Mouse (Mus musculus) heart, embryonic 16.5 days (tissue): ENCODE data around the gene Rps2. TPM values are rescaled to one million over a fixed set of nuclear protein-coding genes. Genes with fewer than 3 reads are reported as not detected.
A peak's percentile ranks its signal among the peaks of the same experiment; 100 is the strongest.

ENCODE experiments used
- ATAC-seq: fragments of 200-750 bp; cut with Nextera tagmentation; replicated peaks from 2 replicates; pipeline ENCODE4 v1.8.0; 2017; ENCODE audit warnings: moderate number of reproducible peaks; ENCODE audit not compliant: insufficient read depth, low FRiP score; ENCODE audit errors: extremely low read depth
- H3K27ac ChIP-seq: fragments of 300-500 bp; sonication (generic); 2 replicates; pipeline ENCODE4 v1.5.1; 2014; ENCODE audit warnings: mild to moderate bottlenecking, low read length, control low read depth, moderate library complexity
- H3K27me3 ChIP-seq: fragments of 300-500 bp; sonication (generic); 2 replicates; pipeline ENCODE4 v1.6.1; 2014; ENCODE audit warnings: low read length, mixed read lengths; ENCODE audit not compliant: control insufficient read depth, insufficient read depth
- H3K36me3 ChIP-seq: fragments of 300-500 bp; sonication (generic); 2 replicates; pipeline ENCODE4 v1.6.1; 2014; ENCODE audit not compliant: control insufficient read depth, insufficient read depth
- H3K4me1 ChIP-seq: fragments of 300-500 bp; sonication (generic); 2 replicates; pipeline ENCODE4 v1.6.1; 2014; ENCODE audit warnings: low read length, mixed read lengths; ENCODE audit not compliant: control insufficient read depth, insufficient read depth
- H3K4me2 ChIP-seq: fragments of 300-500 bp; sonication (generic); 2 replicates; pipeline ENCODE4 v1.6.1; 2014; ENCODE audit warnings: low read depth, mild to moderate bottlenecking, control low read depth, low read length
- H3K4me3 ChIP-seq: fragments of 300-500 bp; sonication (generic); 2 replicates; pipeline ENCODE4 v1.5.1; 2014; ENCODE audit warnings: mild to moderate bottlenecking, control low read depth, low read length
- H3K9ac ChIP-seq: fragments of 300-500 bp; sonication (generic); 2 replicates; pipeline ENCODE4 v1.6.1; 2014; ENCODE audit warnings: low read length, control low read depth
- H3K9me3 ChIP-seq: fragments of 300-500 bp; sonication (generic); replicated peaks from 2 replicates; pipeline ENCODE4 v1.6.1; 2016; ENCODE audit warnings: low read length; ENCODE audit not compliant: control insufficient read depth
- WGBS: fragments of 180-500 bp; shearing (Covaris S2); extraction: QIAGEN DNeasy Blood & Tissue Kit; methylation state at CpG from one replicate; pipeline ENCODE4 v1.1.7; 2014; 5-methylcytosine and 5-hydroxymethylcytosine counted together
- polyA plus RNA-seq: library from polyadenylated mRNA; unstranded; fragments of >200 nt; fragmentation: Nextera tagmentation; extraction: Ambion mirVana; gene quantifications from 2 replicates; pipeline ENCODE4 v1.2.1, GENCODE M21; 2015

Gene Rps2
- polyA plus RNA-seq, 1 experiment from 2014 or later: 843 TPM

GRCm38 (mm10) chr17:24735446-24735845, 17.5 kb downstream of the Rps2 start:
- Histone ChIP-seq H3K27me3 (no peaks in the 10 kb centered on the region), H3K4me1 (peaks cover 19% of the 10 kb centered on the region), H3K27ac (peak overlapping the region; percentile 74), H3K9ac (no peak overlapping the region), H3K4me3 (no peak overlapping the region), H3K4me2 (no peak overlapping the region), H3K9me3 (no peaks in the 10 kb centered on the region), H3K36me3 (peaks cover 7% of the 10 kb centered on the region; the same call in 1 of the 2 replicates)
- no peak for ATAC-seq
- 84% methylated on average over 7 of the region's 7 CpGs for WGBS

GRCm38 (mm10) chr17:24736330-24737051, 18.6 kb downstream of the Rps2 start, which contains the start of gene Msrb1:
Gene Msrb1 (plus strand): TSS chr17:24736642.
- ATAC-seq: peak; percentile 95
- Histone ChIP-seq H3K4me3 (peak within 1 kb of the TSS; percentile 84), H3K36me3 (peaks cover 9% of the 10 kb centered on the region; the same call in 1 of the 2 replicates), H3K27ac (peak within 1 kb of the TSS; percentile 80), H3K4me2 (peak within 1 kb of the TSS; percentile 98), H3K27me3 (no peaks in the 10 kb centered on the region), H3K9ac (peak within 1 kb of the TSS; percentile 82), H3K4me1 (peaks cover 19% of the 10 kb centered on the region), H3K9me3 (no peaks in the 10 kb centered on the region)
- WGBS: 2% methylated on average over 28 of the region's 29 CpGs

DNA sequence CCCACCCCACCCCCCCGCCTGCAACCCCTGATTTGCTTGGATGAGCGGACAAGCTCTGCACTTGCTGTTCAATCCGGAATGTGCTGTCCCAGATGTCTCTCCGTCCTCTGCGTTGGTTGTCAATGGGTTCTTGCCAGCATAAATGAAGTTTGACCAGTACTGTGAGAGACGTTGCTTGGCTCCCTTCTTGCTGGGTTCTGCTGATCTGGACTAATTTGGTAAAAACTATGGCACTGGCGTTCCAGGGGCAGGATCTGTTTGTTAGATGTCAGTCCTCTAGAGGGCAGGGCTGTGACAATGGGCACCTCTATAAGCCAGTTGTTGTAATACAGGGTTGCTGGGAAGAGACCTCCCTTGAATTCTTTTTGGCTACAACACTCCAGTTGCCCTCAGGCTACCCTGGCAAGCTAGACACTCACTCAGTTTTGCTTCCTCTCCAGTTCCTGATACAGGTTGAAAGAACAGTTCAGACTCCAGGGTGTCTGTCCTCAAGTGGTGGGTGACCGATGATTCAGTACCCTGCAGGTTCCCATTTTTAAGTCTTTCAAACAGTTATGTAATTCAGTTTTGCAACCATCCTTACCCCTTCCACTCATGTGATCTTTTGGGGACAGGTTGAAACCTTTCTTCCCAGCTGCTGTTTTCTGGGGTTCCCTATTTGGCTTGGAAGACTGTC, 19.4 kb downstream of the Rps2 start:
- WGBS: 20% methylated on average over 8 of the region's 8 CpGs
- H3K4me2 ChIP-seq: peak overlapping the region; percentile 98
- no peaks in the 10 kb centered on the region for H3K27me3 ChIP-seq
- H3K4me3 ChIP-seq: peak overlapping the region; percentile 84
- H3K9me3 ChIP-seq: no peaks in the 10 kb centered on the region
- H3K9ac ChIP-seq: peak overlapping the region; percentile 82
- no peak for ATAC-seq
- peaks cover 13% of the 10 kb centered on the region for H3K4me1 ChIP-seq
- peaks cover 9% of the 10 kb centered on the region; the same call in 1 of the 2 replicates for H3K36me3 ChIP-seq
- H3K27ac ChIP-seq: no peak overlapping the region

DNA sequence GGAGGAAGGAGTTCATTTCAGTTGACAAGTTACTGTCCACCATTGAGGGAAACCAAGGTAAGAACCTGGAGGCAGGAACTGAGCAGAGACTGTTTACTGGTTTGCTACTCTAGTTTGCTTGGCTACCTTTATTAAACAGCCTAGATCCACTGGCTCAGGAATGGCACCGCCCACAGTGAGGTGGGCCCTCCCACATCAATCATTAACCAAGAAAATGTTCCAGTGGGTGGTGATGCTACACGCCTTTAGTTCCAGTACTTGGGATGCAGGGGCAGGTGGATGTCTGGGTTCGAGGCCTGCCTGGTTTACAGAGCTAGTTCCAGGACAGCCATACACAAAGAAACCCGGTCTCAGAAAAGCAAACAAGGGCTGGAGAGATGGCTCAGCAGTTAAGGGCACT, 20.3 kb downstream of the Rps2 start:
- Histone ChIP-seq H3K4me2 (no peak overlapping the region), H3K9ac (no peak overlapping the region), H3K36me3 (peaks cover 9% of the 10 kb centered on the region; the same call in 1 of the 2 replicates), H3K27ac (no peak overlapping the region), H3K4me1 (peaks cover 11% of the 10 kb centered on the region), H3K27me3 (no peaks in the 10 kb centered on the region), H3K9me3 (no peaks in the 10 kb centered on the region), H3K4me3 (no peak overlapping the region)
- no peak for ATAC-seq
- WGBS: 83% methylated on average over 4 of the region's 4 CpGs

GRCm38 (mm10) chr17:24739926-24740325, 22.0 kb downstream of the Rps2 start:
- no peak overlapping the region for H3K9ac ChIP-seq
- no peaks in the 10 kb centered on the region for H3K9me3 ChIP-seq
- peaks cover 11% of the 10 kb centered on the region for H3K4me1 ChIP-seq
- H3K27me3 ChIP-seq: no peaks in the 10 kb centered on the region
- WGBS: 82% methylated on average over 8 of the region's 8 CpGs
- H3K36me3 ChIP-seq: peaks cover 9% of the 10 kb centered on the region; the same call in 1 of the 2 replicates
- no peak overlapping the region for H3K4me2 ChIP-seq
- ATAC-seq: no peak
- no peak overlapping the region for H3K27ac ChIP-seq
- H3K4me3 ChIP-seq: no peak overlapping the region

DNA sequence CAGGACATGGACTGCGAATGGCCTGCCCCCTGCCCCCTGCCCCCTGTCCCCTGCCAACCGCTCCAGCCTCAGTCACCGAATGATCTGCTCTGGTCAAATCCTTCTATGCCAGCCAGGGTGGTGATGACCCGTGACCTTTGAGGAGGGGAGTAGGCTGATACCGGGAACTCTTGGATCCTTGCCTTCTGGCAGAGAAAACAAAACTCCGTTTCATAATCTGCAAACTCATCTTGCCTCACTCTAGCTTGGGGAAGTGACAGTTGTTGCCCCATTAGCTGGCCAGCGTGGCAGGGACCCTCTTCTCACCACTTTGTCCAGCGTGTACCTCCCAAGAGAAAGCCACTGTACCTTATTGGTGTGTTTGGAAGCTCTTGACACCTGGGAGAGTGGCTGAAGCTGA, 24.4 kb downstream of the Rps2 start:
- Histone ChIP-seq H3K27me3 (no peaks in the 10 kb centered on the region), H3K4me2 (no peak overlapping the region), H3K27ac (no peak overlapping the region), H3K9ac (no peak overlapping the region), H3K36me3 (peaks cover 9% of the 10 kb centered on the region; the same call in 1 of the 2 replicates), H3K4me1 (peaks cover 2% of the 10 kb centered on the region), H3K4me3 (no peak overlapping the region), H3K9me3 (no peaks in the 10 kb centered on the region)
- no peak for ATAC-seq
- 71% methylated on average over 8 of the region's 8 CpGs for WGBS

DNA sequence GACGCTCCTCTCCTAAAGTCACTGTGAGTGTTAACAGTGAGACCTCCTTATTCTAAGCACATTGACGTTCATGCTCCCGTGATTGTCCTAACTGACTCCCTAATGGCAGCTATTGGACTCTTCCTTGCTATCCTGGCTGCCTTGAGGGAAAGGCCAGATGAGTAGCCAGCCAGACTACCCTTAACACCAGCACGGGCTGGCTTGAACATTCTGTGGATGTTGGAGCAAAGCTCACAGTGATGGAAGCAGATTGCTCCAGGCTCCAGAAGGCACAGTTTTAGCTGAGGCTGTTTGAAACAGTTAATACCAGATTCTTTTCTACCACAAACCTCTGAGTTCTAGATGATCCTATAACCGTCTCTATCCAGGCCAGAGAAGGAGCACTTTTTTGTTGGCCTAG, 26.0 kb downstream of the Rps2 start:
- Histone ChIP-seq H3K4me3 (no peak overlapping the region), H3K36me3 (peaks cover 9% of the 10 kb centered on the region; the same call in 1 of the 2 replicates), H3K27ac (no peak overlapping the region), H3K4me1 (no peaks in the 10 kb centered on the region), H3K9me3 (no peaks in the 10 kb centered on the region), H3K9ac (no peak overlapping the region), H3K4me2 (no peak overlapping the region), H3K27me3 (no peaks in the 10 kb centered on the region)
- no peak for ATAC-seq
- 68% methylated on average over 5 of the region's 5 CpGs for WGBS

GRCm38 (mm10) chr17:24744381-24744780, 26.5 kb downstream of the Rps2 start:
- no peak overlapping the region for H3K9ac ChIP-seq
- 64% methylated on average over 3 of the region's 3 CpGs for WGBS
- H3K4me1 ChIP-seq: no peaks in the 10 kb centered on the region
- peaks cover 9% of the 10 kb centered on the region; the same call in 1 of the 2 replicates for H3K36me3 ChIP-seq
- H3K4me2 ChIP-seq: no peak overlapping the region
- H3K27me3 ChIP-seq: no peaks in the 10 kb centered on the region
- ATAC-seq: no peak
- H3K4me3 ChIP-seq: no peak overlapping the region
- H3K9me3 ChIP-seq: no peaks in the 10 kb centered on the region
- H3K27ac ChIP-seq: no peak overlapping the region
